Mouse (Mus musculus) ES-E14 (cell line): ENCODE results near the gene Syde2. TPM values are rescaled to one million over a fixed set of nuclear protein-coding genes. Genes with fewer than 3 reads are reported as not detected.
A peak's percentile ranks its signal among the peaks of the same experiment; 100 is the strongest.

Experiments used
- DNase-seq: peaks from one replicate; pipeline ENCODE4 v3.0.0-alpha.2; 2013; ENCODE audit warnings: low read depth, low spot score
- H3K27ac ChIP-seq: 2 replicates; pipeline ENCODE4 v1.5.1; 2012; ENCODE audit warnings: low read depth, mild to moderate bottlenecking, low read length, moderate library complexity, mixed read lengths; ENCODE audit not compliant: poor library complexity, insufficient read depth, severe bottlenecking
- H3K36me3 ChIP-seq: 2 replicates; pipeline ENCODE4 v1.6.1; 2012; ENCODE audit warnings: mild to moderate bottlenecking, low read length, moderate library complexity, mixed read lengths; ENCODE audit not compliant: control insufficient read depth, poor library complexity, insufficient read depth, severe bottlenecking
- H3K4me1 ChIP-seq, 2 experiments: fragments of 150-350 bp in 1 of 2; sonication (generic) in 1 of 2; 2 replicates each; pipeline ENCODE4 v1.6.1; 2012; ENCODE audit warnings: low read length in 2 of 2, mild to moderate bottlenecking in 1 of 2, mixed read lengths in 1 of 2; ENCODE audit not compliant: control insufficient read depth in 2 of 2, insufficient read depth in 2 of 2, poor library complexity in 1 of 2
- H3K4me3 ChIP-seq, 2 experiments: fragments of 150-350 bp in 1 of 2; sonication (generic) in 1 of 2; 2 replicates each; pipeline ENCODE4 v1.5.1; 2012; ENCODE audit warnings: low read length in 2 of 2, low read depth in 1 of 2, mild to moderate bottlenecking in 1 of 2, mixed read lengths in 1 of 2; ENCODE audit not compliant: insufficient read depth in 1 of 2, poor library complexity in 1 of 2, severe bottlenecking in 1 of 2
- H3K9ac ChIP-seq: 2 replicates; pipeline ENCODE4 v1.6.1; 2012; ENCODE audit warnings: low read depth, mild to moderate bottlenecking, low read length, mixed read lengths; ENCODE audit not compliant: poor library complexity, insufficient read depth, severe bottlenecking
- H3K9me3 ChIP-seq: fragments of 150-350 bp; sonication (generic); 2 replicates; pipeline ENCODE4 v1.6.1; 2012; ENCODE audit warnings: low read depth, mild to moderate bottlenecking, low read length; ENCODE audit not compliant: control insufficient read depth, insufficient read depth
- CHD2 ChIP-seq: IDR thresholded peaks from 2 replicates; pipeline ENCODE4 v1.6.1; 2014; ENCODE audit warnings: mild to moderate bottlenecking, low read depth, low read length, inconsistent platforms
- HCFC1 ChIP-seq: IDR thresholded peaks from 2 replicates; pipeline ENCODE4 v1.6.1; 2012; ENCODE audit warnings: low read length, inconsistent platforms, borderline replicate concordance; ENCODE audit not compliant: insufficient read depth
- MAFK ChIP-seq: IDR thresholded peaks from 2 replicates; pipeline ENCODE4 v1.6.1; 2014; ENCODE audit warnings: mild to moderate bottlenecking, low read depth, low read length, inconsistent platforms; ENCODE audit not compliant: insufficient read depth
- ZC3H11A ChIP-seq: IDR thresholded peaks from 2 replicates; pipeline ENCODE4 v1.6.1; 2012; ENCODE audit warnings: low read depth, mild to moderate bottlenecking, inconsistent platforms, low read length, borderline replicate concordance
- ZNF384 ChIP-seq: IDR thresholded peaks from 2 replicates; pipeline ENCODE4 v1.6.1; 2012; ENCODE audit warnings: low read depth, low read length, inconsistent platforms
- in situ Hi-C, 2 experiments: fragments of 600-800 bp; cut with MboI; formaldehyde crosslinking; loops; one replicate each; pipeline ENCODE4 v1.15.1; 2025; ENCODE audit warnings: low sequenced_read_pairs in 2 of 2, inconsistent platforms in 1 of 2; ENCODE audit not compliant: unreplicated experiment in 2 of 2
- total RNA-seq: library from RNA; depleted of rRNA; stranded (reverse); fragments of 300-350 nt; gene quantifications from 2 replicates; pipeline ENCODE4 v1.2.3, GENCODE M21; 2012

Syde2 gene
- total RNA-seq, 1 experiment = 19.9 TPM

DNA sequence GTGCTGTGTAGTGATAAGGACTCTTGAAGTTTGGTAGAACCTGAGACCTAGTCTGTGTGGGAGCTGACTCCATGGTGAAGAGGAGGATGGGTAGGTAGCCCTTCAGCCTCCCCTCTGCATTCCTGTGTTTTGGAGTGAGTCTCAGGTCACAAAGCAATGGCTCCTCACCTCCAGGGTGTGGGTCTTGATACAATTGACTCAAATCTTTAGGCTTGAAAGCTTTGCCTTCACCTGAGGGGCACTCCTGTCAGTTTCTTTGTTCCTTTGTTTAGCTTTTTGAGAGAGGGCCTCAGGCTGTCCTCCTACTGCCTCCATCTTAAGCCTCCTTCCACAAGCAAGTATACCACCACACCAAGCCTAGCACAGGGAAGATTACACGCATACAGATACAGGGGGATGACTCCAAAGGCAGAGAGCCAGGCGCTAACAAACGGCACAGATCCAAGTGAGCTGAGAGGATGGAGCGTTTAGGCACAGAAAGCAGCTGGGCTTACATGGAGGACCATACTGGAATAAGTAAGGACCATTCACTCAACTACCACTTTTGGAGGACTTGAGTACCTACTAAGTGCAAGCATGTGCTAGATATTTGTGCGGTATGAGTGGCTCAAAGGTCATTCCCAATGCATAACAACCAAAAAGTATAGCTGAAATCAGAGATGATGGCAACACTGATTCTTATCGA is 1.2 kb upstream of the Syde2 start:
- no peaks in the 10 kb centered on the region for H3K9me3 ChIP-seq
- peaks cover 5 to 6% of the 10 kb centered on the region in 2 experiments; a peak in 3 of 4 replicates for H3K4me1 ChIP-seq
- in situ Hi-C loops = no loop called here
- no peaks in the 10 kb centered on the region for H3K36me3 ChIP-seq
- H3K4me3 ChIP-seq = peak overlapping the region in 1 of 2 experiments; percentile 65; a peak in 1 of 4 replicates
- H3K9ac ChIP-seq = no peak overlapping the region
- no peak overlapping the region for H3K27ac ChIP-seq
- TF ChIP-seq MAFK = no peak
- no peak for TF ChIP-seq ZNF384
- no peak for TF ChIP-seq CHD2
- TF ChIP-seq HCFC1 = no peak
- no peak for TF ChIP-seq ZC3H11A
- DNase-seq = no peak

DNA sequence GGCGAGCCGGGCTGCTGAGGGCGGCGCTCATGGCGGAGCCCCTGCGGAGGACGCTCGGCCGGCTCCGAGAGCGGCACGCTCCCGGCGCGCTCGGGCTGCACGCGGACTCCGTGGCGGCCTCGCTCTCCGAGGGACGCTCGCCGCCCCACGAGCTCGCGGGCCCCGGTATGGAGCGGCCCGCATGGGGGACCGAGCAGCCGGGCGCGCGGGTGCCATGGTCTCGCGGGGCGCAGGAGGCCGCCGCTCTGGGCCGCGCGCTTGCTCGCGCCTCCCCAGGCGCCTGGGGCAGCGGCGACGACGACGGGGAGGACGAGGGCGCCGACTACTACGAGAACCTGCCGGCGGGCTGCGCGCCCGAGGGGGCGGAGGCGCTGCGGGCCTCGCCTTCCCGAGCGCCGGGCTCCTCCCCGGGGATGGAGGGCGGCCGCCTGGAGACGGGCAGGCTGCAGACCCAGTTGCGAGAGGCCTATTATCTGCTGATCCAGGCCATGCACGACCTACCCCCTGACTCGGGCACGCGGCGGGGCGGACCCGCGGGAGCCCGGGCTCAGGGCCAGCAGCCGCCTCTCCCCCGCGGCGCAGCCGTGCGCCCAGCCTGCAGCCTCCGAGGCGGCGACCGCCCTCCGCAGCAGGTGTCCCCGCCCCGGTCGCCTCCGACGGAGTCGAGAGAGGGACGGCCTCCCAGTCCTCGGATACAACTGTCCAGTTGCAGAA is 457 bp downstream of the Syde2 start:
- peaks cover 5 to 6% of the 10 kb centered on the region in 2 experiments; a peak in 3 of 4 replicates for H3K4me1 ChIP-seq
- in situ Hi-C loops = no loop called here
- no peaks in the 10 kb centered on the region for H3K36me3 ChIP-seq
- peak overlapping the region; percentile 48 for H3K27ac ChIP-seq
- TF ChIP-seq ZNF384 (no peak), MAFK (no peak), HCFC1 (no peak), ZC3H11A (no peak), CHD2 (no peak)
- H3K9ac ChIP-seq = peak overlapping the region; percentile 87
- H3K4me3 ChIP-seq = peak overlapping the region; percentile 65 to 91
- no peaks in the 10 kb centered on the region for H3K9me3 ChIP-seq
- DNase-seq = no peak

DNA sequence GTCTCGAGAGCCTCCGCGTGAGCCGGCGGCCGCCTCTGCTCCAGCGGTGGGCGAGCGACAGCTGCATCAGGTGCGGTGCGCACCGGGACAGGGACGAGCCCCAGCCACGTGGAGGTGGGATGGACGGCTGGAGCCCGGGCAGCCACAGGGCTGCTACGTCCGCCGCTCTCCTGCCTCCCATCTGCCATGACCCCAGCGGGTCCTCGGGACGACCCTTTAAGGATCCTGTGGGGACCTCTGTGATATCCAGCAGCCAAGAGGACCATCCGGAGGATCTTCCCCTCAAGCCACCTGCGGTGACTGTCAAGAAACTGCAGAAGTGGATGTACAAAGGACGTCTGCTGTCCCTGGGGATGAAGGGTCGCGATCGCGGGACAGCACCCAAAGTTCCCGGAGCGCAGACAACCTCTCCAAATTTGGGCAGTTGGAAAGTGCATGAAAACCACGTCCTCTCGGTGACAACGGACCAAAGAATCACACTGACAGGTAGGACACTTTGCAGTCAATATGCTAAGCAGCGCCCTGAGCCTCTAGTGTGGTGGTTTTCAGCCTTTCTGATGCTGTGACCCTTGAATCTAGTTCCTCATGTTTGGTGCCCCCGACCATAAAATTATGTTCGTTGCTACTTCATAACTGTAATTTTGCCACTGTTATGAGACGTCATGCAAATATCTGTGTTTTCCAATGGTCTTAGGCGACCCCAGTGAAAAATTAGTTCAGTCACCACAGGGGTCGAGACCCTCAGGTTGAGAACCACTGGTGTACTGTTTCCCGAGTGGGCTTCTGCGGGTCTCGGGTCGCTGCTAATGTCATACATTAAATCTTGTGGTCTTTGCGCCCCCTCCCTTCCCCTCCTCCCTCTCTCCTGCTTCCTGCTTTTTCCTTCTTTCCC is 1.3 kb downstream of the Syde2 start:
- H3K9ac ChIP-seq = peak overlapping the region; percentile 87
- no peak for DNase-seq
- no peak overlapping the region for H3K27ac ChIP-seq
- TF ChIP-seq HCFC1 = no peak
- no peak for TF ChIP-seq ZC3H11A
- no peak for TF ChIP-seq ZNF384
- no peak for TF ChIP-seq MAFK
- TF ChIP-seq CHD2 = peak; percentile 76
- H3K4me1 ChIP-seq = peaks cover 5 to 6% of the 10 kb centered on the region in 2 experiments; a peak in 3 of 4 replicates
- H3K4me3 ChIP-seq = peak overlapping the region; percentile 65 to 91
- H3K36me3 ChIP-seq = no peaks in the 10 kb centered on the region
- in situ Hi-C loops = no loop called here
- H3K9me3 ChIP-seq = no peaks in the 10 kb centered on the region

DNA sequence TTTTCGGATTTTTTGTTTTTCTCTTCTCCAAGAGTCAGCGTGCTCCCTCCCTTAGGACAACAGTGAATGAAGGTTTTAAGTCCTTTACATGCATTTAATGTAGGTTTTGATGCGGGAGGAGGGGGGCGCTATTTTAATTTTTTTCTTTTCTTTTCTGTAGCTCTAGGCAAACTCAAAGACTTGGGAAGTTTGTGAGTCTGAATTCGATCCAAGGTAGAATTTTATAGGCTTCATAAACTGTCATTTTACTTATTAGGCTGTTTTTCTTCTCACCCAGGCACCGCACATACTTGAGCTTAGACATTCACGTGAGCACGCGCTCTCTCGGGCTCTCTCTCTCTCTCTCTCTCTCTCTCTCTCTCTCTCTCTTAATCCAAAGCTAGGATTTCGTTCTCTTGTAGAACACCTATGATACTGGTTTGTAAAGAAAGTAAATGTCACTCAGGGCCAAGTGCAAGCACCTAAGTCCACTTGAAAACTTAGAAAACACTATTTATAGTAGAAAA is 2.0 kb downstream of the Syde2 start:
- H3K27ac ChIP-seq = no peak overlapping the region

More for the DNA sequence above, 2.0 kb downstream of the Syde2 start:
- no peak for DNase-seq
- in situ Hi-C loops = no loop called here
- peaks cover 5 to 6% of the 10 kb centered on the region in 2 experiments; a peak in 3 of 4 replicates for H3K4me1 ChIP-seq
- H3K36me3 ChIP-seq = no peaks in the 10 kb centered on the region
- H3K4me3 ChIP-seq = peak overlapping the region; percentile 65 to 91; a peak in 3 of 4 replicates
- no peak for TF ChIP-seq ZC3H11A
- TF ChIP-seq ZNF384 = no peak
- no peak for TF ChIP-seq MAFK
- TF ChIP-seq CHD2 = no peak
- no peak for TF ChIP-seq HCFC1
- H3K9me3 ChIP-seq = no peaks in the 10 kb centered on the region
- H3K9ac ChIP-seq = no peak overlapping the region
